Mouse (Mus musculus) liver, embryonic 14.5 days (tissue): ENCODE measurements around the gene Auh.

ENCODE experiments used
- CTCF ChIP-seq: IDR thresholded peaks from 2 replicates; pipeline ENCODE4 v1.5.1; 2016; ENCODE audit warnings: antibody characterized with exemption, low read depth, control low read depth
- EP300 ChIP-seq: IDR thresholded peaks from 2 replicates; pipeline ENCODE4 v1.6.1; 2016; ENCODE audit warnings: antibody characterized with exemption, low read depth

- TF ChIP-seq EP300: no peak
- no peak for TF ChIP-seq CTCF
These were observed 43.1 kb upstream of the Auh start for GRCm38 (mm10) chr13:52972626-52973025.
